Mouse (Mus musculus): Measurements from ENCODE around the gene Gna13.
"Not testable (repeated sequence)": the region's sequence is repeated elsewhere in the genome, so short reads cannot be mapped to it uniquely, and the experiment has no call there.

GRCm38 (mm10) chr11:109342666-109343065 lies 20.0 kb upstream of the Gna13 start:
- TF ChIP-seq CTCF (IDR thresholded peaks at IDR 0.05); POLR2A (IDR thresholded peaks at IDR 0.05; ENCODE audit: insufficient read depth, low read depth, low read length); EP300 (IDR thresholded peaks at IDR 0.05; ENCODE audit: insufficient read depth, low read depth, low read length): not testable (repeated sequence)
